Mouse (Mus musculus): ENCODE measurements around the gene Prss27. TPM values are rescaled to one million over a fixed set of nuclear protein-coding genes. Genes with fewer than 3 reads are reported as not detected.
"Not testable (repeated sequence)": the region's sequence is repeated elsewhere in the genome, so short reads cannot be mapped to it uniquely, and the experiment has no call there.

The Prss27 gene
- total RNA-seq, 2 experiments from 2014 or later: not detected

- not testable (repeated sequence) for ATAC-seq (replicated peaks; ENCODE audit: low FRiP score, poor library complexity, severe bottlenecking)
These were observed 48.5 kb downstream of the Prss27 start for GRCm38 (mm10) chr17:24086399-24086798.

GRCm38 (mm10) chr17:24090575-24090974 lies 52.6 kb downstream of the Prss27 start:
- ATAC-seq (replicated peaks; ENCODE audit: low FRiP score, poor library complexity, severe bottlenecking): no peak

Other genes starting within 250 kb of the Prss27 start
- gene Srrm2, start 247.6 kb upstream of the Prss27 start, total RNA-seq (2015; ENCODE audit: low replicate concordance): 188 and 291 TPM in 2 replicates
- 169 and 183 TPM in 2 replicates for gene Srrm2, start 247.6 kb upstream of the Prss27 start, total RNA-seq (2017; ENCODE audit: low replicate concordance)
- gene Elob, start 209.0 kb upstream of the Prss27 start, total RNA-seq (2015; ENCODE audit: low replicate concordance): 94.3 and 118 TPM in 2 replicates
- gene Elob, start 209.0 kb upstream of the Prss27 start, total RNA-seq (2017; ENCODE audit: low replicate concordance): 33.2 and 50.0 TPM in 2 replicates
- not detected in 2 replicates for gene Prss33, start 202.1 kb upstream of the Prss27 start, total RNA-seq (2015; ENCODE audit: low replicate concordance)
- not detected in 2 replicates for gene Prss33, start 202.1 kb upstream of the Prss27 start, total RNA-seq (2017; ENCODE audit: low replicate concordance)
- not detected in 2 replicates for gene Prss32, start 194.3 kb upstream of the Prss27 start, total RNA-seq (2015; ENCODE audit: low replicate concordance)
- not detected in 2 replicates for gene Prss32, start 194.3 kb upstream of the Prss27 start, total RNA-seq (2017; ENCODE audit: low replicate concordance)
- not detected in 2 replicates for gene Prss41, start 194.0 kb upstream of the Prss27 start, total RNA-seq (2015; ENCODE audit: low replicate concordance)
- not detected in 2 replicates for gene Prss41, start 194.0 kb upstream of the Prss27 start, total RNA-seq (2017; ENCODE audit: low replicate concordance)
- gene Prss21, start 170.1 kb upstream of the Prss27 start, total RNA-seq (2015; ENCODE audit: low replicate concordance): not detected in 2 replicates
- not detected in 2 replicates for gene Prss21, start 170.1 kb upstream of the Prss27 start, total RNA-seq (2017; ENCODE audit: low replicate concordance)
- gene Dcpp1, start 157.3 kb upstream of the Prss27 start, total RNA-seq (2015; ENCODE audit: low replicate concordance): not detected in 2 replicates
- gene Dcpp1, start 157.3 kb upstream of the Prss27 start, total RNA-seq (2017; ENCODE audit: low replicate concordance): not detected in 2 replicates
- gene Dcpp2, start 157.3 kb upstream of the Prss27 start, total RNA-seq (2015; ENCODE audit: low replicate concordance): not detected in 2 replicates
- not detected in 2 replicates for gene Dcpp2, start 157.3 kb upstream of the Prss27 start, total RNA-seq (2017; ENCODE audit: low replicate concordance)
- not detected in 2 replicates for gene Dcpp3, start 120.7 kb upstream of the Prss27 start, total RNA-seq (2015; ENCODE audit: low replicate concordance)
- not detected in 2 replicates for gene Dcpp3, start 120.7 kb upstream of the Prss27 start, total RNA-seq (2017; ENCODE audit: low replicate concordance)
- gene Sbp, start 96.5 kb upstream of the Prss27 start, total RNA-seq (2015; ENCODE audit: low replicate concordance): not detected in 2 replicates
- gene Sbp, start 96.5 kb upstream of the Prss27 start, total RNA-seq (2017; ENCODE audit: low replicate concordance): not detected in 2 replicates
- not detected in 2 replicates for gene Sbpl, start 82.9 kb upstream of the Prss27 start, total RNA-seq (2015; ENCODE audit: low replicate concordance)
- gene Sbpl, start 82.9 kb upstream of the Prss27 start, total RNA-seq (2017; ENCODE audit: low replicate concordance): not detected in 2 replicates
- not detected in 2 replicates for gene Prss30, start 57.6 kb upstream of the Prss27 start, total RNA-seq (2015; ENCODE audit: low replicate concordance)
- not detected in 2 replicates for gene Prss30, start 57.6 kb upstream of the Prss27 start, total RNA-seq (2017; ENCODE audit: low replicate concordance)
- gene Prss22, start 40.0 kb upstream of the Prss27 start, total RNA-seq (2015; ENCODE audit: low replicate concordance): not detected in 2 replicates
- gene Prss22, start 40.0 kb upstream of the Prss27 start, total RNA-seq (2017; ENCODE audit: low replicate concordance): not detected in 2 replicates
- 6.5 and 11.5 TPM in 2 replicates for gene Kctd5, start 35.3 kb downstream of the Prss27 start, total RNA-seq (2015; ENCODE audit: low replicate concordance)
- gene Kctd5, start 35.3 kb downstream of the Prss27 start, total RNA-seq (2017; ENCODE audit: low replicate concordance): 4.3 and 8.1 TPM in 2 replicates
- 24.0 and 25.7 TPM in 2 replicates for gene Pdpk1, start 112.8 kb downstream of the Prss27 start, total RNA-seq (2015; ENCODE audit: low replicate concordance)
- 24.8 and 30.8 TPM in 2 replicates for gene Pdpk1, start 112.8 kb downstream of the Prss27 start, total RNA-seq (2017; ENCODE audit: low replicate concordance)
- gene Amdhd2, start 125.6 kb downstream of the Prss27 start, total RNA-seq (2015; ENCODE audit: low replicate concordance): 3.3 and 12.5 TPM in 2 replicates
- 11.0 and 15.1 TPM in 2 replicates for gene Amdhd2, start 125.6 kb downstream of the Prss27 start, total RNA-seq (2017; ENCODE audit: low replicate concordance)
- gene Atp6v0c, start 131.6 kb downstream of the Prss27 start, total RNA-seq (2015; ENCODE audit: low replicate concordance): 160 and 166 TPM in 2 replicates
- 53.8 and 97.7 TPM in 2 replicates for gene Atp6v0c, start 131.6 kb downstream of the Prss27 start, total RNA-seq (2017; ENCODE audit: low replicate concordance)
- gene Tbc1d24, start 167.4 kb downstream of the Prss27 start, total RNA-seq (2015; ENCODE audit: low replicate concordance): 2.3 TPM in 2 replicates
- 0.98 and 1.6 TPM in 2 replicates for gene Tbc1d24, start 167.4 kb downstream of the Prss27 start, total RNA-seq (2017; ENCODE audit: low replicate concordance)
- not detected in 2 replicates for gene Ntn3, start 171.4 kb downstream of the Prss27 start, total RNA-seq (2015; ENCODE audit: low replicate concordance)
- not detected in 2 replicates for gene Ntn3, start 171.4 kb downstream of the Prss27 start, total RNA-seq (2017; ENCODE audit: low replicate concordance)
- gene Tedc2, start 182.7 kb downstream of the Prss27 start, total RNA-seq (2015; ENCODE audit: low replicate concordance): 5.6 and 10.9 TPM in 2 replicates
- gene Tedc2, start 182.7 kb downstream of the Prss27 start, total RNA-seq (2017; ENCODE audit: low replicate concordance): 6.0 and 6.8 TPM in 2 replicates
- gene Ccnf, start 213.3 kb downstream of the Prss27 start, total RNA-seq (2015; ENCODE audit: low replicate concordance): 16.1 and 24.7 TPM in 2 replicates
- gene Ccnf, start 213.3 kb downstream of the Prss27 start, total RNA-seq (2017; ENCODE audit: low replicate concordance): 42.2 and 65.5 TPM in 2 replicates